Mouse (Mus musculus): ENCODE data around the gene Pomgnt2.

Gene Pomgnt2

DNA sequence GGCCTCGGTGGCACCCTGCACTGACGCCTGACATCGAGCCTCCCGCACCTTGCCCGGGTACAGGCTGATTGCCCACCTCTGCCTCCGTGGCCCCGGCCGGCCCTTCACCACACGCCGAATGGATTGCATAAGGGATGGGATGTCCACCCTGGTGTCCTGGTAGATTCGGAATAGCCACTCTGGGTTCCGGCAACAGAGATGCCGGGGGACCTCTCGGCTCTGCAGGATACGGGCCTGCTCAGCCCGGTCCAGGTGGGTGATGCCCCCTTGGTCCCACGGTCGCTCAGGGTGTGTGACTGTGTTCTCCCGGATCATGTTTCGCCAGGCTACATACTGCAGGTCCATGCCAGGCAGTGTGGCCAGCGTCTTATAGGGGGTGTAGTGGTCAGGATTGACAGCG lies 14.7 kb downstream of the Pomgnt2 start:
- in situ Hi-C loops (cut with MboI; ENCODE audit: low pct_unique_long_range_greater_than_20kb in 1 of 2, low sequenced_read_pairs in 2 of 2, unreplicated experiment in 1 of 2): no loop called here

- in situ Hi-C loops (cut with MboI; ENCODE audit: low pct_unique_long_range_greater_than_20kb in 1 of 2, low sequenced_read_pairs in 2 of 2, unreplicated experiment in 1 of 2): no loop called here
Measured at GRCm38 (mm10) chr9:121981466-121982105, 15.3 kb downstream of the Pomgnt2 start.

DNA sequence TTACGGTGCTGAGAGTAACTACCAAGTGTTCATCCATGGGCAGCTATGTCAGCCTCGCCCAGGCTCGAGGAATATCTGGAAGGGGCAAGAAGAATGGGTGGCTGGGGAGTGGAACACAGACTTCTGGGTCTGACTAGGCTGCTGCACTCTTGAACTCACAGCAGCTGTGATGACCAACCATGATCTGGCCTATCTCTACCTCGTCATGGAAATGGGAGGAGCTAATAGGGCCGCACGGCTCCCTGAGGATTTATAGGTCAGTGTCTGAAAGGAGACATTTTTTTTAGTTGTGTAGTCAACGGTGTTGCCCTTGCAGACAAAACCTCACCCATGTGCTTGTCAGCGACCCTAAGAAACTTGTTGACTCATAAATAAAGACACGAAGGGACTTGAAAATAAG lies 15.9 kb downstream of the Pomgnt2 start:
- in situ Hi-C loops (cut with MboI; ENCODE audit: low pct_unique_long_range_greater_than_20kb in 1 of 2, low sequenced_read_pairs in 2 of 2, unreplicated experiment in 1 of 2): no loop called here

GRCm38 (mm10) chr9:121975321-121975720 lies 21.6 kb downstream of the Pomgnt2 start:
- in situ Hi-C loops (cut with MboI; ENCODE audit: low pct_unique_long_range_greater_than_20kb in 1 of 2, low sequenced_read_pairs in 2 of 2, unreplicated experiment in 1 of 2): no loop called here

DNA sequence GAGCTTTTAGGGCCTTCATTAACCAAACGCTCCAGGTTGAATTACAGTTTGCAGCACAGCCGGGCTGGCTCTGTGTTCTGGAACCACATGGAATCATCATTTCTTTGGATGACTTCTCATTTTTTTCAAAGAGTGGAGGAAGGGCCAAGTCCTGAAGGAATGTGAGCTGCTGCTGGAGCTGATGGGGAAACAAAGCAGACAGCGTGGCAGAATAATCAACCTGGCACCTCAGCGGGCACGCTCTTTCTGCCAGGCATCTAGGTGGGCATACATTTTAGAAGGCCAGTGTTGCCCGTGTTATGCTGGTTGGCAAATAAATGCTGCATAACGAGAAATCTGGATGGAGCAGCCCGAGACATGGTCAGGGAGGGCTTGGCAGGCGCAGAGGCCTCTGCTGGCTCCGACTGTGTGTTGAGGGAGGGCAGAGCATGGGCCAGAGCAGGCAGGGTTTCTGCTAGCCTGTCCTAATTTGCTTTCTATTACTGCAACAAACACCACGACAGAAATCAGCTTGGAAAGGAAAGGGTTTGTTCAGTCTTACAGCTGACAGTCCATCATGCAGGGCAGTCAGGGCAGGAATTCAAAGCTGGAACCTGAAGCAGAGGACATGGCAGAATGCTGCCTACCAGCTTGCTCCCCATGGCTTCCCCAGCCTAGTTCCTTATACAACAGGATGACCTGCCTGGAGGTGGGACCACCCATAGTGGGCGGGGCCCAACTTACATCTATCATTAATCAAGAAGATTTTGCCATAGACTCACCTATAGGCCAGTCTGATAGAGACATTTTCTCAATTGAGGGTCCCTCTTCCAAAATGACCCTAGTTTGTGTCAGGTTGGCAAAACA lies 22.5 kb downstream of the Pomgnt2 start:
- in situ Hi-C loops (cut with MboI; ENCODE audit: low pct_unique_long_range_greater_than_20kb in 1 of 2, low sequenced_read_pairs in 2 of 2, unreplicated experiment in 1 of 2): no loop called here

GRCm38 (mm10) chr9:121973207-121973606 lies 23.7 kb downstream of the Pomgnt2 start:
- in situ Hi-C loops (cut with MboI; ENCODE audit: low pct_unique_long_range_greater_than_20kb in 1 of 2, low sequenced_read_pairs in 2 of 2, unreplicated experiment in 1 of 2): no loop called here

DNA sequence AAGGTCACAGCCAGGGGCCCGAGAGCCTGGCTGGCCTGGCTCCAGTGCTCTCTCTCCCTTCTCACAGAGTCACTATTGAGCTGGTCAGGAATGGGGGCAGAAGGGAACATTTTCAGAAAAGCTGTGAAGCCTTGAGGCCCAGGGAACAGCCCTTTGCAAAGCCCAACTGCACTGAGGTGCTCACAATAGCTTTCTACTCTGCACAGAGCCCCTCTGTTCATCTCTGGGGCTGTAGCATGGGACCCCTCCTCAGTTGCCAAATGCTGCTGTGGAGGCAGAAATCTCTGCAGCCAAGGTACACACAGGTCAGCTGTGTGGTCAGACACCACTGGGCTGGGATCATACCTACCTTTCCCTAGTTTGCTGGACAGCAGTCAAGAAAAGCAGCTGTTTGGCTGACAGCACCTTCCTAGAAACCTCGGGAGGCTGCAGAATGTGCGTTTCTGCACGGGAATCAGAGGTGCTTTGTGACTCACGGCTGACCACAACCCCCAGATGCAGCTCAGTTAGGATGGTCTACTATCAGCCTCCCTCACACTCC lies 27.0 kb downstream of the Pomgnt2 start:
- in situ Hi-C loops (cut with MboI; ENCODE audit: low pct_unique_long_range_greater_than_20kb in 1 of 2, low sequenced_read_pairs in 2 of 2, unreplicated experiment in 1 of 2): no loop called here

GRCm38 (mm10) chr9:121968258-121968657 lies 28.7 kb downstream of the Pomgnt2 start:
- in situ Hi-C loops (cut with MboI; ENCODE audit: low pct_unique_long_range_greater_than_20kb in 1 of 2, low sequenced_read_pairs in 2 of 2, unreplicated experiment in 1 of 2): no loop called here

- in situ Hi-C loops (cut with MboI; ENCODE audit: low pct_unique_long_range_greater_than_20kb in 1 of 2, low sequenced_read_pairs in 2 of 2, unreplicated experiment in 1 of 2): no loop called here
Measured at GRCm38 (mm10) chr9:121964941-121965340, 32.0 kb downstream of the Pomgnt2 start.

DNA sequence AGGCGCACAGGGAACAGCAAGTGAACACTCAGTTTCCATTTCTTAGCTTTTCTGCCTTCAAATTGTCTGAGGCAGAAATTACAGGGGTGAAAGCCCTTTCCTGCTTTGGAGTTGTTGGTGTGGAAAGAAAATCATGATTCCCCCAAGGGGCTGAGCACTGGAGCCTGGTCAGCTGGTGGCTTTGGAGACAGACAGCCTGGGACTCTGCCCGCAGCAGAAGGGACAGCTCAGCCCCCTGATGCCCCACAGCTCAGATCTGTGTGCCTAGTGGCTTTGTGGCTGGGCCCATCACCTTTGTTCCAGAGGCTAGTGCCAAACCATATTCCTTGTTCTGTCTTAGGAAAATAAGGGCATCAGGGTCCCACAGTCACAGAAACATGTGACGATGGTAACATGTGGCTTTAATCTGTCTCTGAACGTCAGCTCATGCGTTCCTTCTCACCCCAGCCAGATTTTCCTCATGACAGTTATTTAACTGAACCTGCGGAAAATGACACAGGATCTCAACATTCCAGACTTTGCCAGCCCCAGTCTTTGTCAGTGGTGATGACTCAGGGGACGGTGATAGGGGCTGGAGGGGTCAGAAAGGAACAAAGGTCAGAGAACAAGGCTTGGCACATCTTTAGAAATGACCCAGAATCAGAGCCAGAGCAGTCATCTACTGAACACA lies 36.8 kb downstream of the Pomgnt2 start:
- in situ Hi-C loops (cut with MboI; ENCODE audit: low pct_unique_long_range_greater_than_20kb in 1 of 2, low sequenced_read_pairs in 2 of 2, unreplicated experiment in 1 of 2): no loop called here

DNA sequence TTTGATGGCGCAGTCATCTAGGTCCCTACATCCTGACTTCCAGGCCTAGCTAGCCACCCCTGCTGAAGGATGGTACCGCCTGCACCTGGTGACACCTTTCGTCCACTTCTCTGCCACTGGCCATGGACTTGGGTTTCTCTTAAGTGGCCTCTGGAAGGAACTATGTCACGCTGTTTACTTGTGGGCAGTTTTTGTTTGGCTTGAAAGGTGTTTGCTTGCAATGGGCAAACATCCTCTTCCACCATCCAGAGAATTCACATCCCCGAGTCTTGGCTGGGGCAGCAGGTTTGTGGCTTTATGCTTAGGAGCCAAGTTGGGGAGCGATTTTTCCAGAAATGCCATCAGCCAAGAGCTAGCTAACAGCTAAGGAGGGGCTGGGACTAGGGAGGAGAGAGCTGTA lies 44.3 kb downstream of the Pomgnt2 start:
- in situ Hi-C loops (cut with MboI; ENCODE audit: low pct_unique_long_range_greater_than_20kb in 1 of 2, low sequenced_read_pairs in 2 of 2, unreplicated experiment in 1 of 2): no loop called here

DNA sequence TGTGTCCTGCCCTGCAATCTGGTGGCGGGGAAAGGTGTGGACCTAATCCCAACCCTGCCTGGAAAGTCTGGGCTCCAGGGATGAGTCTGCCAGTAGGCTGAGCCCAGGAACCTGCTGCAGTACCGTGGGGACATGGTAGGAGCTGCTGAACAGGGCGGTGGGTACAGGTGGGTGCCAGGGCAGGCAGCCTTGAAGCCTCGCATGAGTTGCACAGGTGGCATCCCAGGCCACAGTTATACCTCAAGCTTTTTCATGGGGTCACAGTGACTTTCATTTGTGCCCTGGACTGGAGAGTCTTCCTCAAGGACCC lies 45.8 kb downstream of the Pomgnt2 start:
- in situ Hi-C loops (cut with MboI; ENCODE audit: low pct_unique_long_range_greater_than_20kb in 1 of 2, low sequenced_read_pairs in 2 of 2, unreplicated experiment in 1 of 2): no loop called here

DNA sequence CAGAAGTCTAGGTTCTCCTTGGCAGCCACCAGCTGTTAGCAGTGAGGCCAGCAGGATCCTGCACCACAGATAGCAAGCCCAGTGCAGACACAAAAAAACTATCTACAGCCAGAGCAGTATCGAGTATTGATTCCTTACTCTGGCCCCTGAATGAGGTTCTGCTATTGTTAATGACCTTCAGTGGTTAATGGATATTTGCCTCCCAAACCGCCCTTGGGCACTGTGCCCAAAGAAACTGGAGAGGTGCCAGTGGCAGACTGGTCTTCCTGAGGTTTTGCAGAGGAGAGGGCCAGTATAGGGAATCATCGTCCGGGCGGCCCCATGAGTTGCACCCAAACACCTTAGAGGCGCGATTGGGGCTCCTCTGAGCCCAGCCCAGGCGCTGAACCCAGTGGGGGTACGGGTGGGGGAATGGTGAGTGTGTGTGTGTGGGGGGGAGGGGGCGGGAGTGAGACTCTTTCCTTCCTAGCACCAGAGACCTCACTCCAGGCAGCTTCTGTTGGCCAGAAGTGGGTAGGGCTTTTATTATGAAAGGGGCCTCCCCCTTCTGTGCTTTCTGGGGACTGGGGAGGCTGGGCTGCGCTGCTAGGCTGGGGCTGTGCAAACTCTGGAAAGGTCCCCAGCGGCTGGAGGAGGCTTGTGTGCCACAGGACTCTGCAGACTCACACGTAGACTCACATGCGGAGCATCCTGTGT lies 46.3 kb downstream of the Pomgnt2 start, which contains the start of gene Fam198a:
Fam198a (plus strand) TSS at position 571 of the 696 bp plus-strand sequence.
- in situ Hi-C loops (cut with MboI; ENCODE audit: low pct_unique_long_range_greater_than_20kb in 1 of 2, low sequenced_read_pairs in 2 of 2, unreplicated experiment in 1 of 2): no loop called here

GRCm38 (mm10) chr9:121948431-121948830 lies 48.5 kb downstream of the Pomgnt2 start:
- in situ Hi-C loops (cut with MboI; ENCODE audit: low pct_unique_long_range_greater_than_20kb in 1 of 2, low sequenced_read_pairs in 2 of 2, unreplicated experiment in 1 of 2): no loop called here

- in situ Hi-C loops (cut with MboI; ENCODE audit: low pct_unique_long_range_greater_than_20kb in 1 of 2, low sequenced_read_pairs in 2 of 2, unreplicated experiment in 1 of 2): no loop called here
Measured at GRCm38 (mm10) chr9:121947784-121948183, 49.1 kb downstream of the Pomgnt2 start.

DNA sequence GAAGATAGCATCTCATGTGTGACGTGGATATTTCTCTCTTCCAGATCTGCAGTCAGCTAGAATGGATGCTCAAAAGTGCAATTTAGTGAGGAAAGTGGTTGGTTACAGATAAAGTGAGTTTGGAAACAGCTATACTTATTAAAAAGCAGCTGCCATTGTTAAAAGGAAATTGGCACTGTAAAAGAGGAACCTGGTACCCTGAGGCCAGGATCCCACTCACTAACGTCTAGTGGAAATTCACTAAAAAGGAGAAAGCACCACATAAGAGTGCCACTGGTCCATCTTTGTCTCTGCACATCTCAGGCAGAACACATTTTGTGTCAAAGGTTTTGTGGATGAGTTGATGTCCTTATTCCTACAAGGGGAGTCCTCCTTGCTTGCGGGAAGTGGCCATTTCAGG lies 53.3 kb downstream of the Pomgnt2 start:
- in situ Hi-C loops (cut with MboI; ENCODE audit: low pct_unique_long_range_greater_than_20kb in 1 of 2, low sequenced_read_pairs in 2 of 2, unreplicated experiment in 1 of 2): no loop called here

GRCm38 (mm10) chr9:121943005-121943404 lies 53.9 kb downstream of the Pomgnt2 start:
- in situ Hi-C loops (cut with MboI; ENCODE audit: low pct_unique_long_range_greater_than_20kb in 1 of 2, low sequenced_read_pairs in 2 of 2, unreplicated experiment in 1 of 2): no loop called here

GRCm38 (mm10) chr9:121937944-121938355 lies 59.0 kb downstream of the Pomgnt2 start:
- in situ Hi-C loops (cut with MboI; ENCODE audit: low pct_unique_long_range_greater_than_20kb in 1 of 2, low sequenced_read_pairs in 2 of 2, unreplicated experiment in 1 of 2): no loop called here

- in situ Hi-C loops (cut with MboI; ENCODE audit: low pct_unique_long_range_greater_than_20kb in 1 of 2, low sequenced_read_pairs in 2 of 2, unreplicated experiment in 1 of 2): no loop called here
Measured at GRCm38 (mm10) chr9:121937451-121937864, 59.5 kb downstream of the Pomgnt2 start.
